Mouse (Mus musculus): ENCODE results near the gene 9930111J21Rik2. TPM values are rescaled to one million over a fixed set of nuclear protein-coding genes. Genes with fewer than 3 reads are reported as not detected.

9930111J21Rik2 gene
- polyA plus RNA-seq (2017; shearing (Covaris generic)) = 161 TPM

GRCm38 (mm10) chr11:49051093-49051891, at the start of gene 9930111J21Rik2:
TSS of gene 9930111J21Rik2 (minus strand) at chr11:49051242.

GRCm38 (mm10) chr11:49076001-49076757, 25.1 kb upstream of the 9930111J21Rik2 start, which contains the start of gene Ifi47:
TSS of gene Ifi47 (plus strand) at chr11:49076587.

GRCm38 (mm10) chr11:49063713-49064469, 12.8 kb upstream of the 9930111J21Rik2 start, which contains the start of gene Tgtp2:
TSS of gene Tgtp2 (minus strand) at chr11:49064206.

DNA sequence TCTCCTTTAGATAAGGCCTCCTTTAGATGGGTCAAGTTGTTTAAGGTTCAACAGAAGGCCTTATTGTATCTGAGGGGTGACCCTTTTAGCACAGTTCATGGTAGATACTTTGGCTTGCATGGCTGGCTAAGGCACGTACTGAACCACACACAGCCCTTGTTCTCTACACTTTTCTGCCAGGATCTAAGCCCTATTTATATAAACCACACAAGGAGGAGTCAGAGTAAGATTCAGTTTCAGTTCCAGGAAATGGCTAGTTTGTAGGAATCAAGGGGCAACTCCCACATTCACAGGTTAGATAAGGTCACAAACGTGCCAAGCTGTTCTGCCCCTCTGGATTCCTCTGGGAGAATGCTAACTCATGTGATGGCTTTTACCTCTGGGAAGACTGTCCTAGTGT, 57.0 kb downstream of the 9930111J21Rik2 start, which contains the start of gene Tgtp1:
Tgtp1 (minus strand) TSS at position 155 of the 400 bp plus-strand sequence.

DNA sequence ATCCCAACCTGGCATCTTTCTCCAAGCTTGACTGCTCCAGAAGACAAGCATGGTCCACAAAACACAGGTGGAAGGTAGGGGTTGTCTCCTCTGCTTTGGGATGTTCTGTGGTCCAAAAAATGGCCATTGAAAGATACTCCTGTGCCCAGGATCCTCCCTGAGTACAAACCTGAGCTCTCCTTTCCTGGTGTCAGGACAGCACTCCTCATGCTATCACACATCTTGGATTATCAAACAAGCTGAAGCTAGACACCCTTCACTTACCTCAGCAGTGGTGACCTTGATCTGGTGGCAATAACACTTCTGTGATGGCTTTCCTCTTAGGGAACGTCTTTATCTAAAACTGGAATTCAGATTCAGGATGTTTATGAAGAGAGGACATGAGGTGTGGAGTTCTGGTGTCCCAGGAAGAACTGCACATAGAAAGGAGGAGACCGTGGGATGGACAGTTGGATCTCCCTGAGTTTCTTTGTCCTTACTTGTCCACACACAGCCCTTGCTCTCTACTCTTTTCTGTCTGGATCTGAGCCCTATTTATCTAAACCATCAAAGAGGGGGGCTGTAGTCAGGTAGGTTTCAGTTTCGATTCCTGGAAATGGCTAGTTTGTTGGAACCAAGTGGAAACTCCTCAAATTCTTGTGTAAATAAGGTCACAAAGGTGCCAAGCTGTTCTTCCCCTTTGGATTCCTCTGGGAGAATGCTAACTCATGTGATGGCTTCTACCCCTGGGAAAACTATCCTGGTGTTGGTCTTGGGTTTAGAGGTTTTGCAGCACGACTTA, 59.1 kb downstream of the 9930111J21Rik2 start, which contains the start of gene Gm12185:
Gm12185 (minus strand) TSS at position 487 of the 781 bp plus-strand sequence.

DNA sequence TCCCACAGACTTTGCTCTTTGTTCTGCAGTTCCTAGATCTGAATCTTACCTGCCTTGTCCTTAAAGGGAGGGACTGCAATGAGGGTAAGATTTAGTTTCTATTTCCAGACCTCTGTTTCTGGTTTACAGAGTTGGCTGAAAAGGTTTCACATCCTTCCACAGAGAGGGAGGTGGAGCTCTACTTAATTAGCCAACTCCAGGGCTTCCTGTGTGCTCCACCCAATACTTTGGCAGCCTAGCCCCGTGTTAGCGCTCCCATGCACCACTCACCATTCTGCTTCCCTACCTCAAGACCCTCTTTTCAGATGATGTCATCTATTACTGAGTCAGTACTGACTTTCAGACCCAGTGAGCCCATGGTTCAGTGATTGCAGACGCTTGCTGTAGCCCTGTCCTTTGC, 71.8 kb downstream of the 9930111J21Rik2 start, which contains the start of gene 9930111J21Rik1:
9930111J21Rik1 (minus strand) TSS at position 148 of the 400 bp plus-strand sequence.

DNA sequence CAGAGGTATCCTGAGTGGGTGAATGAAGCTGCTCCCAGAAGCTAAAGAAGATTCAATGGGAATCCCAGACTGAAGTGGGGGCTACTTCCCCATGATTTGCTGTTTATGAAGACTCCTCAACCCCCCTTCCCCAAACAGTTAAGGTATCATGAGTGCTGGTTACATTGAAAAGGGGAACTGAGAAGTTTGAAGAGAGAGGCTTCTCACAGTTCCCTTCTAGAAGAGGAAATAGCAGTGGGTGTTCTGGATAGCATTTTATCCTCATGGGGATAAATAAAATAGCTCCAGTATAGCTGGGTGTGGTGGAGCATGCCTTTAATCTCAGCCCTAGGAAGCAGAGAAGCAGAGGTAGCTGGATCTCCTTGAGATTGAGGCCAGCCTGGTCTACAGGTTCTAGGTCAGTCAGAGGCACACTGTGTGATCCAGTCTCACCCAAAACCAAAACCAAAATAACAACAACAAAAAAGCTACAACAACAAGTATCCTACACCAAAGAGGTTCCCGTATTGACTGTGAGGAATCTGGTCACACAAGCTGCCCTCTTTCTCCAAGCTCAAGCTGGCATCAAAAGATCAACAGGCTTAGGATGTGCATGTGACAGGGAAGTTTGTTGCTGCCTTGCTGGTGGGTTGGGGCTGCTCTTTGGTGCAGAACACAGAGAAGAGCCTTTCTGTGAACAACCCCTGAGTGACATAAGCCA, 72.7 kb downstream of the 9930111J21Rik2 start, which contains the start of gene Olfr56:
Olfr56 (plus strand) TSS at position 650 of the 700 bp plus-strand sequence.

Other genes starting within 250 kb of the 9930111J21Rik2 start
- gene Trim41, start 233.9 kb downstream of the 9930111J21Rik2 start, polyA plus RNA-seq (2017; shearing (Covaris generic)) = 2.3 TPM
- 0.45 TPM for gene Trim7, start 225.1 kb downstream of the 9930111J21Rik2 start, polyA plus RNA-seq (2017; shearing (Covaris generic))
- gene Gm12184, start 224.6 kb downstream of the 9930111J21Rik2 start, polyA plus RNA-seq (2017; shearing (Covaris generic)) = 1.8 TPM
- gene Irgm1, start 179.6 kb downstream of the 9930111J21Rik2 start, polyA plus RNA-seq (2017; shearing (Covaris generic)) = 186 TPM
- 1.9 TPM for gene Gm5431, start 149.0 kb downstream of the 9930111J21Rik2 start, polyA plus RNA-seq (2017; shearing (Covaris generic))
- 278 TPM for gene Psme2b, start 105.1 kb downstream of the 9930111J21Rik2 start, polyA plus RNA-seq (2017; shearing (Covaris generic))
- gene Olfr56, start 72.4 kb downstream of the 9930111J21Rik2 start, polyA plus RNA-seq (2017; shearing (Covaris generic)) = 1.0 TPM
- 284 TPM for gene 9930111J21Rik1, start 71.8 kb downstream of the 9930111J21Rik2 start, polyA plus RNA-seq (2017; shearing (Covaris generic))
- gene Gm12185, start 59.0 kb downstream of the 9930111J21Rik2 start, polyA plus RNA-seq (2017; shearing (Covaris generic)) = 7.8 TPM
- gene Tgtp1, start 57.1 kb downstream of the 9930111J21Rik2 start, polyA plus RNA-seq (2017; shearing (Covaris generic)) = 292 TPM
- 361 TPM for gene Tgtp2, start 13.0 kb upstream of the 9930111J21Rik2 start, polyA plus RNA-seq (2017; shearing (Covaris generic))
- 537 TPM for gene Ifi47, start 25.3 kb upstream of the 9930111J21Rik2 start, polyA plus RNA-seq (2017; shearing (Covaris generic))
- gene Olfr1396, start 63.6 kb upstream of the 9930111J21Rik2 start, polyA plus RNA-seq (2017; shearing (Covaris generic)) = not detected
- not detected for gene Olfr1395, start 91.0 kb upstream of the 9930111J21Rik2 start, polyA plus RNA-seq (2017; shearing (Covaris generic))
- not detected for gene Olfr1394, start 103.1 kb upstream of the 9930111J21Rik2 start, polyA plus RNA-seq (2017; shearing (Covaris generic))
- not detected for gene Btnl9, start 135.9 kb upstream of the 9930111J21Rik2 start, polyA plus RNA-seq (2017; shearing (Covaris generic))
- 82.0 TPM for gene Zfp62, start 152.1 kb upstream of the 9930111J21Rik2 start, polyA plus RNA-seq (2017; shearing (Covaris generic))
- 117 TPM for gene Mgat1, start 192.9 kb upstream of the 9930111J21Rik2 start, polyA plus RNA-seq (2017; shearing (Covaris generic))
- not detected for gene Olfr1393, start 227.1 kb upstream of the 9930111J21Rik2 start, polyA plus RNA-seq (2017; shearing (Covaris generic))
- not detected for gene Olfr1392, start 234.0 kb upstream of the 9930111J21Rik2 start, polyA plus RNA-seq (2017; shearing (Covaris generic))